Mouse (Mus musculus) erythroid progenitor cell, adult 5-6 weeks (primary cell): ENCODE data around the gene Pdilt. TPM values are rescaled to one million over a fixed set of nuclear protein-coding genes. Genes with fewer than 3 reads are reported as not detected.

Source experiments
- ATAC-seq: replicated peaks from 2 replicates; pipeline ENCODE4 v1.8.0; 2016; ENCODE audit warnings: moderate number of reproducible peaks, mild to moderate bottlenecking, moderate TSS enrichment, inconsistent platforms; ENCODE audit not compliant: poor library complexity, low FRiP score, severe bottlenecking
- total RNA-seq, 2 experiments: library from RNA; stranded (forward) in 1 of 2; stranded (reverse) in 1 of 2; fragments of 150-400 nt in 1 of 2; fragments of 186-747, 209-891 nt in 1 of 2; gene quantifications; 2 replicates each; pipeline versions ENCODE4 v1.2.3 to v1.2.4; 2015 to 2017; ENCODE audit warnings: low replicate concordance in 2 of 2

Gene Pdilt
- total RNA-seq, 2 experiments from 2014 or later = not detected

GRCm38 (mm10) chr7:119515492-119516271 lies 7.6 kb downstream of the Pdilt start:
- ATAC-seq = no peak

GRCm38 (mm10) chr7:119513056-119513455 lies 10.2 kb downstream of the Pdilt start:
- no peak for ATAC-seq

GRCm38 (mm10) chr7:119511143-119511542 lies 12.1 kb downstream of the Pdilt start:
- no peak for ATAC-seq

- no peak for ATAC-seq
Measured at GRCm38 (mm10) chr7:119490041-119490780, 33.1 kb downstream of the Pdilt start.

GRCm38 (mm10) chr7:119486683-119487082 lies 36.6 kb downstream of the Pdilt start:
- no peak for ATAC-seq

- no peak for ATAC-seq
Measured at GRCm38 (mm10) chr7:119484154-119484553, 39.1 kb downstream of the Pdilt start.

- no peak for ATAC-seq
Measured at GRCm38 (mm10) chr7:119479256-119479655, 44.0 kb downstream of the Pdilt start, which contains the start of gene Umod. Gene Umod, minus strand, starts transcription at chr7:119479282.

- no peak for ATAC-seq
Measured at GRCm38 (mm10) chr7:119476500-119477389, 46.5 kb downstream of the Pdilt start.

- ATAC-seq = no peak
Measured at GRCm38 (mm10) chr7:119459185-119459584, 64.1 kb downstream of the Pdilt start, which contains the start of gene Gp2. Gene Gp2, minus strand, starts transcription at chr7:119459285.

- no peak for ATAC-seq
Measured at GRCm38 (mm10) chr7:119454192-119454591, 69.1 kb downstream of the Pdilt start.

GRCm38 (mm10) chr7:119443849-119444248 lies 79.4 kb downstream of the Pdilt start:
- ATAC-seq = no peak

- no peak for ATAC-seq
Measured at GRCm38 (mm10) chr7:119441938-119442337, 81.4 kb downstream of the Pdilt start.

Other genes starting within 250 kb of the Pdilt start
- gene Gp2, start 64.2 kb downstream of the Pdilt start, total RNA-seq (2015; ENCODE audit: low replicate concordance) = not detected in 2 replicates
- gene Gp2, start 64.2 kb downstream of the Pdilt start, total RNA-seq (2017; ENCODE audit: low replicate concordance) = not detected in 2 replicates
- not detected in 2 replicates for gene Umod, start 44.2 kb downstream of the Pdilt start, total RNA-seq (2015; ENCODE audit: low replicate concordance)
- not detected in 2 replicates for gene Umod, start 44.2 kb downstream of the Pdilt start, total RNA-seq (2017; ENCODE audit: low replicate concordance)
- not detected in 2 replicates for gene Acsm5, start 4.0 kb downstream of the Pdilt start, total RNA-seq (2015; ENCODE audit: low replicate concordance)
- gene Acsm5, start 4.0 kb downstream of the Pdilt start, total RNA-seq (2017; ENCODE audit: low replicate concordance) = not detected in 2 replicates
- gene Acsm2, start 30.9 kb upstream of the Pdilt start, total RNA-seq (2015; ENCODE audit: low replicate concordance) = not detected in 2 replicates
- gene Acsm2, start 30.9 kb upstream of the Pdilt start, total RNA-seq (2017; ENCODE audit: low replicate concordance) = not detected in 2 replicates
- not detected in 2 replicates for gene Acsm1, start 83.5 kb upstream of the Pdilt start, total RNA-seq (2015; ENCODE audit: low replicate concordance)
- not detected in 2 replicates for gene Acsm1, start 83.5 kb upstream of the Pdilt start, total RNA-seq (2017; ENCODE audit: low replicate concordance)
- gene Acsm4, start 166.5 kb upstream of the Pdilt start, total RNA-seq (2015; ENCODE audit: low replicate concordance) = not detected in 2 replicates
- gene Acsm4, start 166.5 kb upstream of the Pdilt start, total RNA-seq (2017; ENCODE audit: low replicate concordance) = not detected in 2 replicates
- gene Thumpd1, start 197.3 kb upstream of the Pdilt start, total RNA-seq (2015; ENCODE audit: low replicate concordance) = 7.6 and 12.6 TPM in 2 replicates
- gene Thumpd1, start 197.3 kb upstream of the Pdilt start, total RNA-seq (2017; ENCODE audit: low replicate concordance) = 8.9 and 13.3 TPM in 2 replicates
- not detected in 2 replicates for gene Acsm3, start 237.4 kb upstream of the Pdilt start, total RNA-seq (2015; ENCODE audit: low replicate concordance)
- gene Acsm3, start 237.4 kb upstream of the Pdilt start, total RNA-seq (2017; ENCODE audit: low replicate concordance) = not detected in 2 replicates